Mouse (Mus musculus): ENCODE measurements at regions not wholly inside any gene's neighbourhood (a gene's known extent, or its start where the extent isn't known, plus 50 kb on each side); places are given as distances from the start of the nearest gene placed in this dataset.
A peak's percentile ranks its signal among the peaks of the same experiment; 100 is the strongest.

- DNase-seq: no peak
These were observed 279.5 kb upstream of the Zfp703 start for GRCm38 (mm10) chr8:26697579-26698084.

- no peak for DNase-seq
These were observed 278.5 kb upstream of the Zfp703 start for GRCm38 (mm10) chr8:26698580-26698979.

- DNase-seq: no peak
These were observed 270.9 kb upstream of the Zfp703 start for GRCm38 (mm10) chr8:26706048-26706767.

GRCm38 (mm10) chr8:26706768-26707156 lies 270.4 kb upstream of the Zfp703 start:
- no peak for DNase-seq

- DNase-seq: no peak
These were observed 263.3 kb upstream of the Zfp703 start for GRCm38 (mm10) chr8:26713836-26714235.

- DNase-seq: no peak
These were observed 262.4 kb upstream of the Zfp703 start for GRCm38 (mm10) chr8:26714714-26715113.

GRCm38 (mm10) chr8:26718409-26719355 lies 258.4 kb upstream of the Zfp703 start:
- no peak for DNase-seq

GRCm38 (mm10) chr8:26722766-26723165 lies 254.4 kb upstream of the Zfp703 start:
- DNase-seq: peak; percentile 46

GRCm38 (mm10) chr8:26724628-26725027 lies 252.5 kb upstream of the Zfp703 start:
- DNase-seq: no peak

GRCm38 (mm10) chr8:26725521-26725920 lies 251.6 kb upstream of the Zfp703 start:
- DNase-seq: no peak

- no peak for DNase-seq
These were observed 247.8 kb upstream of the Zfp703 start for GRCm38 (mm10) chr8:26729351-26729750.

- DNase-seq: no peak
These were observed 246.0 kb upstream of the Zfp703 start for GRCm38 (mm10) chr8:26731111-26731510.

- DNase-seq: no peak
These were observed 232.7 kb upstream of the Zfp703 start for GRCm38 (mm10) chr8:26744424-26744823.

GRCm38 (mm10) chr8:26746811-26747210 lies 230.3 kb upstream of the Zfp703 start:
- no peak for DNase-seq

GRCm38 (mm10) chr8:26747241-26747972 lies 229.7 kb upstream of the Zfp703 start:
- peak; percentile 56 for DNase-seq

- DNase-seq: peak; percentile 77
These were observed 228.8 kb upstream of the Zfp703 start for GRCm38 (mm10) chr8:26748161-26748971.

GRCm38 (mm10) chr8:26748972-26749291 lies 228.2 kb upstream of the Zfp703 start:
- no peak for DNase-seq

GRCm38 (mm10) chr8:26750120-26750519 lies 227.0 kb upstream of the Zfp703 start:
- DNase-seq: no peak

GRCm38 (mm10) chr8:26751651-26752050 lies 225.5 kb upstream of the Zfp703 start:
- no peak for DNase-seq

- DNase-seq: no peak
These were observed 220.7 kb upstream of the Zfp703 start for GRCm38 (mm10) chr8:26756452-26756851.

- no peak for DNase-seq
These were observed 216.4 kb upstream of the Zfp703 start for GRCm38 (mm10) chr8:26760726-26761125.

Measured in cerebellum, adult 11-12 months (tissue).